Mouse (Mus musculus): ENCODE measurements around the gene Sept4.

GRCm38 (mm10) chr11:87531695-87532094 is 37.0 kb upstream of the Sept4 start:
- TF ChIP-seq TAL1 (IDR thresholded peaks at IDR 0.05; ENCODE audit: low read length) (no peak), GATA1 (IDR thresholded peaks at IDR 0.05; ENCODE audit: low read length) (no peak)

All from erythroblast, embryonic 14.5 days (primary cell).